Mouse (Mus musculus): Measurements from ENCODE around the gene Syvn1. TPM values are rescaled to one million over a fixed set of nuclear protein-coding genes. Genes with fewer than 3 reads are reported as not detected.

The Syvn1 gene
- total and polyA plus RNA-seq, 3 experiments: 21.3 to 24.2 (median 23.1) TPM

DNA sequence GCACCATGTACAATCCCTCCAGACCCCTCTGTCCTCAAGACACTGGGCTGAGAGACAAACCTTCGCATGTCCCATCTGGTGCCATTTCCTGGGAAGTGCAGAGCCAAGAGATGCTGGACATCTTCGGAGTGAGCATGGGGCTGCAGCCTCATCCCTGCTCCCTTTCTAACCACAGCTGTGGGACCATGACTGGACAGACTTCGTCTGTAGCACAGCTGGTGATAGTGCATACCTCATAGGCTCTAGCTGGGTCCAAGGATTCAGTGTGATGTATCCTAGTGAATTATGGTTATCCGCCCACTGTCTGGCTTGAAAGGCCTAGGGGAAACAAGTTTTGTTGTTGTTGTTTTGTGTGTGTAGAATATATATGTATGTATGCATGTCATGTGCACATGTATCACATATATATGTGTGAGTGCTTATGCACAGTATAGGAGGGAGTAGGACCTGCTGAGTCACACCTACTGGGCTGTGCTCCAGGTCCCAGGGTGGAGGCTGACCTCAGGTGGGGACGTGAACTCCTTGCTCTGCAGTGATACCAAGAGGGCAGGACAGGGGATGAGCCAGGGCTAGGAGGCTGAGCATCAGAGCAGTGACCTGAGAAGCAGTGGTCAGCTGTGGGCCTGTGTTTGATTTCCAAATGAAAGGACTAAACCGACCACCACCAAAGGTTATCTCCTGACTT lies 55.9 kb downstream of the Syvn1 start:
- Histone ChIP-seq H3K36me3 (ENCODE audit: control insufficient read depth, insufficient read depth, low read length) (no peaks in the 10 kb centered on the region), H3K27me3 (ENCODE audit: control insufficient read depth, insufficient read depth, low read length) (no peaks in the 10 kb centered on the region), H3K9ac (ENCODE audit: low read depth, low read length) (no peak overlapping the region), H3K27ac (no peak overlapping the region), H3K79me2 (replicated peaks; ENCODE audit: control insufficient read depth, insufficient read depth, low read length) (no peaks in the 10 kb centered on the region), H3K4me3 (no peak overlapping the region), H3K4me1 (ENCODE audit: control insufficient read depth, insufficient read depth, low read length) (no peaks in the 10 kb centered on the region)
- DNase-seq: no peak
- intact Hi-C loops (cut with DNase I): no loop called here
- TF ChIP-seq EP300 (IDR thresholded peaks at IDR 0.05; ENCODE audit: insufficient read depth, low read depth, low read length): no peak
- no peak for TF ChIP-seq CTCF (IDR thresholded peaks at IDR 0.05)
- TF ChIP-seq POLR2A (IDR thresholded peaks at IDR 0.05; ENCODE audit: insufficient read depth, low read depth, low read length): no peak
- 67% methylated on average over 6 of the region's 6 CpGs for WGBS

Small RNAs within 50 kb of the gene (microRNA-seq; reads per million reads assigned to microRNA genes)
- 1.9 to 2.2 reads per million in 2 experiments for gene Mir6988

Other genes with a start within 250 kb of the Syvn1 start
- gene Frmd8, start 171.3 kb upstream of the Syvn1 start, total RNA-seq (2021): 1 to 10 TPM; 7.7 to 8.4 TPM
- 7.0 and 9.3 TPM in 2 replicates for gene Frmd8, start 171.3 kb upstream of the Syvn1 start, polyA plus RNA-seq (2012; rRNA removed)
- 1 to 10 TPM; 2.8 TPM for gene Slc25a45, start 168.8 kb upstream of the Syvn1 start, total RNA-seq (2021)
- gene Slc25a45, start 168.8 kb upstream of the Syvn1 start, polyA plus RNA-seq (2012; rRNA removed): 7.9 and 8.2 TPM in 2 replicates
- under 1 TPM; 0.14 to 0.47 TPM for gene Tigd3, start 152.4 kb upstream of the Syvn1 start, total RNA-seq (2021)
- gene Tigd3, start 152.4 kb upstream of the Syvn1 start, polyA plus RNA-seq (2012; rRNA removed): 0.25 and 0.67 TPM in 2 replicates
- 10 to 100 TPM; 82.3 to 83.5 TPM for gene Dpf2, start 133.6 kb upstream of the Syvn1 start, total RNA-seq (2021)
- 71.8 and 104 TPM in 2 replicates for gene Dpf2, start 133.6 kb upstream of the Syvn1 start, polyA plus RNA-seq (2012; rRNA removed)
- gene Cdc42ep2, start 121.8 kb upstream of the Syvn1 start, total RNA-seq (2021): 1 to 10 TPM; 8.0 to 8.4 TPM
- 11.7 and 19.0 TPM in 2 replicates for gene Cdc42ep2, start 121.8 kb upstream of the Syvn1 start, polyA plus RNA-seq (2012; rRNA removed)
- 10 to 100 TPM in 1 of 2 experiments, 1 to 10 TPM in 1; 8.6 to 10.9 TPM for gene Pola2, start 82.4 kb upstream of the Syvn1 start, total RNA-seq (2021)
- 27.9 and 38.7 TPM in 2 replicates for gene Pola2, start 82.4 kb upstream of the Syvn1 start, polyA plus RNA-seq (2012; rRNA removed)
- not detected for gene Slc22a20, start 60.4 kb upstream of the Syvn1 start, total RNA-seq (2021)
- not detected in 2 replicates for gene Slc22a20, start 60.4 kb upstream of the Syvn1 start, polyA plus RNA-seq (2012; rRNA removed)
- 10 to 100 TPM; 26.4 to 26.8 TPM for gene Capn1, start 30.7 kb upstream of the Syvn1 start, total RNA-seq (2021)
- gene Capn1, start 30.7 kb upstream of the Syvn1 start, polyA plus RNA-seq (2012; rRNA removed): 21.5 and 26.2 TPM in 2 replicates
- 10 to 100 TPM; 37.1 to 39.0 TPM for gene Mrpl49, start 11.2 kb downstream of the Syvn1 start, total RNA-seq (2021)
- 23.5 and 33.0 TPM in 2 replicates for gene Mrpl49, start 11.2 kb downstream of the Syvn1 start, polyA plus RNA-seq (2012; rRNA removed)
- 100 to 1,000 TPM; 550 to 636 TPM for gene Fau, start 11.3 kb downstream of the Syvn1 start, total RNA-seq (2021)
- 265 and 386 TPM in 2 replicates for gene Fau, start 11.3 kb downstream of the Syvn1 start, polyA plus RNA-seq (2012; rRNA removed)
- 10 to 100 TPM in 1 of 2 experiments, 1 to 10 TPM in 1; 9.9 to 13.4 TPM for gene Znhit2, start 14.6 kb downstream of the Syvn1 start, total RNA-seq (2021)
- 12.3 and 14.4 TPM in 2 replicates for gene Znhit2, start 14.6 kb downstream of the Syvn1 start, polyA plus RNA-seq (2012; rRNA removed)
- gene Tm7sf2, start 21.8 kb downstream of the Syvn1 start, total RNA-seq (2021): 1 to 10 TPM; 2.7 to 3.7 TPM
- gene Tm7sf2, start 21.8 kb downstream of the Syvn1 start, polyA plus RNA-seq (2012; rRNA removed): 9.3 and 11.9 TPM in 2 replicates
- gene Vps51, start 30.7 kb downstream of the Syvn1 start, total RNA-seq (2021): 10 to 100 TPM; 19.1 to 22.0 TPM
- gene Vps51, start 30.7 kb downstream of the Syvn1 start, polyA plus RNA-seq (2012; rRNA removed): 35.1 and 39.0 TPM in 2 replicates
- gene Tmem262, start 33.5 kb downstream of the Syvn1 start, total RNA-seq (2021): not detected
- not detected in 2 replicates for gene Tmem262, start 33.5 kb downstream of the Syvn1 start, polyA plus RNA-seq (2012; rRNA removed)
- gene Gm28374, start 35.7 kb downstream of the Syvn1 start, total RNA-seq (2021): not detected
- gene Gm28374, start 35.7 kb downstream of the Syvn1 start, polyA plus RNA-seq (2012; rRNA removed): not detected in 2 replicates
- 10 to 100 TPM; 13.8 to 15.6 TPM for gene Zfpl1, start 38.4 kb downstream of the Syvn1 start, total RNA-seq (2021)
- gene Zfpl1, start 38.4 kb downstream of the Syvn1 start, polyA plus RNA-seq (2012; rRNA removed): 47.5 and 50.7 TPM in 2 replicates
- gene Cdca5, start 38.4 kb downstream of the Syvn1 start, total RNA-seq (2021): not detected
- gene Cdca5, start 38.4 kb downstream of the Syvn1 start, polyA plus RNA-seq (2012; rRNA removed): 0.09 and 0.27 TPM in 2 replicates
- gene AC131692.1, start 47.8 kb downstream of the Syvn1 start, total RNA-seq (2021): not detected
- not detected in 2 replicates for gene AC131692.1, start 47.8 kb downstream of the Syvn1 start, polyA plus RNA-seq (2012; rRNA removed)
- not detected for gene Naaladl1, start 59.2 kb downstream of the Syvn1 start, total RNA-seq (2021)
- not detected in 2 replicates for gene Naaladl1, start 59.2 kb downstream of the Syvn1 start, polyA plus RNA-seq (2012; rRNA removed)
- 10 to 100 TPM in 1 of 2 experiments, 1 to 10 TPM in 1; 8.7 to 10.3 TPM for gene Sac3d1, start 72.1 kb downstream of the Syvn1 start, total RNA-seq (2021)
- 13.1 and 15.4 TPM in 2 replicates for gene Sac3d1, start 72.1 kb downstream of the Syvn1 start, polyA plus RNA-seq (2012; rRNA removed)
- 10 to 100 TPM; 14.1 to 16.6 TPM for gene Snx15, start 81.7 kb downstream of the Syvn1 start, total RNA-seq (2021)
- 22.0 and 29.5 TPM in 2 replicates for gene Snx15, start 81.7 kb downstream of the Syvn1 start, polyA plus RNA-seq (2012; rRNA removed)
- gene Batf2, start 94.4 kb downstream of the Syvn1 start, total RNA-seq (2021): 1 to 10 TPM in 1 of 2 experiments, under 1 TPM in 1; 0.98 to 1.6 TPM
- 2.3 and 3.2 TPM in 2 replicates for gene Batf2, start 94.4 kb downstream of the Syvn1 start, polyA plus RNA-seq (2012; rRNA removed)
- gene Arl2, start 95.0 kb downstream of the Syvn1 start, total RNA-seq (2021): 10 to 100 TPM; 62.1 to 72.9 TPM
- 153 and 155 TPM in 2 replicates for gene Arl2, start 95.0 kb downstream of the Syvn1 start, polyA plus RNA-seq (2012; rRNA removed)
- not detected for gene Majin, start 137.8 kb downstream of the Syvn1 start, total RNA-seq (2021)
- gene Majin, start 137.8 kb downstream of the Syvn1 start, polyA plus RNA-seq (2012; rRNA removed): 0.20 and 0.23 TPM in 2 replicates
- gene Gpha2, start 179.8 kb downstream of the Syvn1 start, total RNA-seq (2021): not detected
- 0.27 TPM in 1 of 2 replicates, not detected in the other for gene Gpha2, start 179.8 kb downstream of the Syvn1 start, polyA plus RNA-seq (2012; rRNA removed)
- gene Ppp2r5b, start 189.3 kb downstream of the Syvn1 start, total RNA-seq (2021): 10 to 100 TPM; 34.8 to 35.1 TPM
- 36.8 and 40.6 TPM in 2 replicates for gene Ppp2r5b, start 189.3 kb downstream of the Syvn1 start, polyA plus RNA-seq (2012; rRNA removed)
- 10 to 100 TPM; 20.5 to 24.5 TPM for gene Atg2a, start 195.1 kb downstream of the Syvn1 start, total RNA-seq (2021)
- 26.3 and 26.7 TPM in 2 replicates for gene Atg2a, start 195.1 kb downstream of the Syvn1 start, polyA plus RNA-seq (2012; rRNA removed)
- gene Ehd1, start 230.1 kb downstream of the Syvn1 start, total RNA-seq (2021): 100 to 1,000 TPM in 1 of 2 experiments, 10 to 100 TPM in 1; 98.0 to 120 TPM
- 111 and 142 TPM in 2 replicates for gene Ehd1, start 230.1 kb downstream of the Syvn1 start, polyA plus RNA-seq (2012; rRNA removed)

Measured in heart, adult 2 months (tissue).